Mouse (Mus musculus): ENCODE data around the gene Atxn1l. TPM values are rescaled to one million over a fixed set of nuclear protein-coding genes. Genes with fewer than 3 reads are reported as not detected.

Atxn1l gene
- total RNA-seq, 2 experiments from 2014 or later = 57.5 to 61.5 TPM

DNA sequence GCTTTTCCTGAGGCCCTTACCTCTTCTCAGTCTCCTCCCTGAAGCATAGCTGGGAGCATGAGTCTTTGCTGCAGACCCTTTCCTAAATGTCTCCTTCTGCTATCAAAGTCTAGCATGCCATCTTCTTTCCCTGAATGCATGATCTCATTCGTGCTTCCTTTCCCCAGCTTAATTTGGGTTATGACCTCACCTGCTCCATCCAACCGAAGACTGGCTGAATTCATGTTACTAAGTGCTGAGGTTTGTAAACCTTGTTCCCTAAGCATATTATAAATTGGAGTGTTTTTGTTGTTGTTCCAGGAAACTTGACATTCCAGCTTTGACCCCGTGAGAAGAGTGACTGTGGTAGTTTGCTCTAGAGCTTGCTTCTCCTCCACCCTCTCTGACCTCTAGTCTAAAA, 3.5 kb downstream of the Atxn1l start:
- no peak for DNase-seq (ENCODE audit: low spot score in 2 of 2)

DNA sequence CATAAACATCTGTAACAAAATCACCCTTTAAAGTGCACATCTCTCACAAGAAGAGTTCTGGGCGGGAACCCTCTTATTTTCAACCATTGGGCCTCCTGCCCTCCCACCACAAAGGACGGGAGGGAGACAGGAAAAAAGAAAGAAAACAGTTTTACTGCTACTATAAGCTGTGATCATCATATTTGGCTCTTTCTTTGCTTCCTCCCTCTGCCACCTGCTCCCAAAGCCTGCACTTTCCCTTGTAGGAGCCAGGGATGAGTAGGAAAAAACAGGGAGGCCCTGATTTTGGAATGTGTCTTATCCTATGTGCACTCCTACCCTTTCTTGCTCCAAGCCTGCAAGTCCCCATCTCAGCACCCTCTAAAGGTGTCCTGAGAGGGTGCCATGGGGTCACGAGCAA, 6.5 kb downstream of the Atxn1l start:
- no peak for DNase-seq (ENCODE audit: low spot score in 2 of 2)

DNA sequence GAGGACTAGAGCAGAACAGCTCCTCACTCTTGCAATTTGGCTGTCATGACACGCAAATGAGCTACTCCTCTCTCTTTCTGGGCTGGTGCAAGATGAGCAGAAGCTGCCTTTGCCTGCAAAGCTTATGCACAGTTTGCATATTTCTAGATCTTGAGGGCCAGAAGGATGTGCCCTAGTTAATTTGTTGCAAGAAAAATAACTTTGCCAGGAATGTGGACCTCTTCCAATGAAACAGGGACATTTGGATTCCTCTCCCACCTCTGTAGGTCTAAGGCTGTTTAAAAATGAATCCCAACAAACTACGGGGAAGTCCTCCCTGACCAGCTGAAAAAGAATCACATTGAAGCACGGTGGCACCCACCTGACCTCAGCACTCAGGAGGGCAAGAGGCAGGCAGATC, 12.4 kb downstream of the Atxn1l start:
- no peak for DNase-seq (ENCODE audit: low spot score in 2 of 2)

DNA sequence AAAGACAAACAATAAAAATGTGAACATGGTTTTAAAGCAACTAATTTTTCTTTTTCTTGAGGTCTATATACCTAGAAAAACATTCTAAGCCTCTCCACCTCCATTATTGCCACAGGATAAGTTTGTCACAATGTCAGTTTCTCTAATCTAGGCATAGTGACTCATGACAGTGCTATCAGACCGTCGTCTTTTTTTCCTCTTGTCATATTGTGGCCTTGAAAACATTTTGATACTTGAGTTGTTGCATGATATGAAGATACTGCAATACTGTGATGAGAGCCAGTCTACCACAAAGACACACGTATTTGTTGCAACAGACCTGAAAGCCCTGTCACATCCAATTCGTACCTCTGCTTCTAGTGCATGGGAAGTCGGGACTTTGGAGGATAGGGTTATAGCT, 22.6 kb downstream of the Atxn1l start:
- DNase-seq (ENCODE audit: low spot score in 2 of 2) = no peak

DNA sequence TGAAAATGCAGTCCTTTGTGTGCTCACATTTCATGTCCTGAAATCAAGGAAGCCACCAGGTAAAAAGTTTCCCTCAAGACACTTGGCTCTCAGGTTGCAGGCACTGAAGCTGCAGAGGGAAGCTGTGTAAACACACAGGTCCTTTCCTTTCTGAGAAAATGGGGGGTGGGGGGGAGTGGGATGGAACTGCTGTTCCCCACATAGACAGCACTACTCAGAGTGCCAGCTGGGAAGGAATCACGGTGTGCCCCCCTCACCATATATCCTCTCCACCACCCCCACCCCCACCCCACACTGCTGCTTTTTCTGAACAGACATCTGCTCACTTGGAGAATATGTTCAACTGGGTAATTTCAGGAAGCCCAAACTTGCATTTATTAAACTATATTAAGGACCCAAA, 25.0 kb downstream of the Atxn1l start:
- DNase-seq (ENCODE audit: low spot score in 2 of 2) = no peak

DNA sequence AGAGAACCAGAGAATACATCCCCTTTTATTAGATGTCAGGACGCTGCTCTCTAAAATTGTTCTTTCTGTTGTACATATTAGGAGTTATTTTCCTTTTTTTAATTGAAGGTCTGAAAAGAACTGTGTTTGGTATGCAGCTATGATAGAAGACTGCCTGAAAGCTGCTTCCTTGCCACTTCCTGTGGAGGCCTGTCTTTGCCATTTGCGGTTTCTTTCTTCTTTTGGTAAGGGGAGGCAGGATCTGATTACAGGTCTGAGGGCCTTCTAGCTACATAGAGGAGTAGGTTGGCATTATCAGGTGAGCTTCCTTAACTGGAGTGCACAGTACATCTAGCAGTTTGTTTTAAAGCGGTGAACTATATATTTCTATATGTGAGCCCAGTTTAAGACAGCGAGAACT, 29.6 kb downstream of the Atxn1l start:
- DNase-seq (ENCODE audit: low spot score in 2 of 2) = no peak

DNA sequence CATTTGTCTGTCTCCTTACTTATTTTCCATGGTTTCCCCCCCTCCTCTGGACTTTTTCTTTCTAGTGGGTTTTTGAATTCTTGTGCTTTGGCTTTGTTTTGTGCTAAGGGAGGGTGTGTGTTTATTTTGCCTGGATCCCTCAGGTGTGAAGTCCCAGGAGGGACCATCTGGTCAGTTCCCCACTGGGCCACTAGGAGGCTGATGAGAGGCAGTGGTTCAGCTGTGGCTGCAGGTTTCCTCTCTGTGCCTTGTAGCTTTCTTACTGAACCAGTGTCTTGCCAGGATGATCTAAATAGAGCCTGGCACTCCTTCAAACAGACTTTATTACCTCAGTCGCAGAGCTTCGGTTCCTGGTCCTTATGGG, 30.7 kb downstream of the Atxn1l start:
- DNase-seq (ENCODE audit: low spot score in 2 of 2) = peak; percentile 27 to 60

DNA sequence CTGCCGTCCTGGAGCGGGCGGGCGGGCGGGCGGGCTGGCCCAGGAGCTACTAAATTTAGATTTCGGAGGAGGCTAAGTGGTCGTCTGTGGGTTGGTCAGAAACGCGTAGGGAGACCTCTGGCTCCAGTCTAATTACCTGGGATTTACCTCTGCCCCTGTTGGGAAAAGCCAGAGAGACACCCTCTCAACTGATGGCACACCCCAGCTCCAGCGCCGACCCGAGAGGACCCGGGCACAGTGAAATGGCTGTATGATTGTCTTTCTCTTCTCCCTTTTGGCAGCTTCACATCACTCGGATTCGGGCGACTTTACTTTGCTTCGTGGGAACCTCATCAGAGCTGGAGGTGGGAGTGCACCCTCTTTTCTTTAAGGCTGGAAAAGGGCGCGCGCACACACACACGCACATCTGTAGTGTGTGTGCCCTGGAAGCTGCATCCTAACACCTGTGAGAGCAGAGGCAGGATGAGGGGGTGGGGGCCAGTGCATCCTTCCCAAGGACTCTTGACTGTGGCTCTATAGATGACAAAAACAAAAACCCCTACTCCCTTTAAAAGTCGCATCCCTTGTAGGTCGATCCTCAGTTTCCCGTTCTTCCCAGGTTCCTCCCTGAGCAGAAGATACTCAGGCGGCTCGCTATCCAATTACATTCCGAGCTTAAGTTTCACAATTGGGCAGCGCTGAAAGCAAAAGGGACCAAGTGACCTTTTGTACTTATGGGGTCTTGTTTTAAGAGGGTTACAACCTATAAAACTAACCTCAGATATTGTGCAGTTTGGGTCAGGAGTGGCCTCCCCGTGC, 31.3 kb downstream of the Atxn1l start:
- DNase-seq (ENCODE audit: low spot score in 2 of 2) = no peak

DNA sequence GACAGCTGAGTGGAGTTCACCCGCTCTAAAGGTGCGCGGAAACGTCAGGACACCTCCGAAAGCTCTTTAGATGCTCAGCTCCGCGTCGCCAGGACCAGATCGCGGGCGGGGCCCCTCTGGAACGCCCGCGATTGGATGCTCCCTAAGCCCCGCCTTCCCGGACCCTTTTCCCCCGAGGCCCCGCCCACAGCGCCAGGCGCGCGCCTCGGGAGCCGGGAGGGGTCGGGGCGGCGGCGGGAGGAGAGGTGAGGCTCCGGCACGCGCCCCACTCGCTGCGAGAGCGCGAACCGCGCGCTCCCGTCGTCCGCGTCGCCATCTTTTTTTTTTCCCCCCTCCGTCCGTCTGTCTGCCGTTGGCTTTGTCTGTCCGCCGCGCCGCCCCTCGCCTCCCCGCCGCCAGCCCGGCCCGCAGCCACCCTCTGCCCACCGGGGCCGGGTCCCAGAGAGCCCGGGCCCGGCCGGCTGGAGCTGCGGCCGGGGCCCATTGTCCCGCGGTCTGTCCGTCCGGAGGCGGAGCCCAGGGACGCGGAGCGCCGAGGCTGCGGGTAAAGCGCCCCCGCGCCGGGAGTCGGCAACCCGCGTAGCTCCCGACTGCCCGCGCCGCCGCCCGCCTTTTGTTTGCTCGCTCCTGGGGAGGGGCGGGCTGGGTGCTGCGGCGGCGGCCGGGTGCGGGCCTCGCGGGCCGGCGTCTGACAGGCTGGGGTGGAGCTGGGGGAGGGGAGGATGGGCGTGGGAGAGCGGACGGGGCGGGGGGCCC, 32.0 kb downstream of the Atxn1l start, which contains the start of gene Zfp821:
TSS of gene Zfp821 (plus strand) at position 227 of the 756 bp plus-strand sequence.
- peak; percentile 75 to 85 for DNase-seq (ENCODE audit: low spot score in 2 of 2)

DNA sequence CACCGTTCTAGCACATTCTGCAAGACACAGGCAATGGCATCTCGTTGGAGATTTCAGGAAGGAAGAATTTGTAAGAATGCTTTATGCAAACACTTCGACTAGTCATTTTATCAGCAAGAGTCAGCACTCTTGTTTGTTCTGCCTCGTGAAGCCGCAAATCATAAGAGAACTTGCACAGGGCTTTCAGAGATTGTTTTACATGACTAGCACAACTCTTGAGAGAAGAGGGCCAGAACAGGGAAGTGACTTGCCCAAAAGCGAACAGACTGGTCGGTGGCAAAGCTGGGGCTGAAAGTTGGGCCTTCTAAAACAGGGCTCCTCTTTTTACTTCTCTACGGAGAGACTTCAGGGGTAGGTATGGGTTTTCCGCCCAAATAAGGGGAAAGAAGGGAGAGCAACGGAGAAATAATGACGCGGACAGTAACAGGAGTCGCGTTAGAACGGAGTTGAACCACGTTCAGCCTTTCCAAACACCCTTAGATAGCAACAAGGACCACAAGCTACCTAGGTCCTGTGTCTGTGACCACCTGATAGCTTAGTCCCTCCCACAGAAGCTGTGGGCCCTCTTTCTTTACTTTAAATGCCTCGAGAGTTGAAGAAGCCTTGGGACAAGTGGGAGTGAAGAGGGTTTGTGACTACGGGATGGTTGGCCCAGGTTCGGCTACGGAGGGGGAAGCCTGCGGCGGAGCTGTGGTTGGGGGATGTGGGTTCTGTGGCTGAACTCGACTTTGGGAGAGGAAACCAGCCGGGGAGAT, 32.8 kb downstream of the Atxn1l start:
- DNase-seq (ENCODE audit: low spot score in 2 of 2) = no peak

DNA sequence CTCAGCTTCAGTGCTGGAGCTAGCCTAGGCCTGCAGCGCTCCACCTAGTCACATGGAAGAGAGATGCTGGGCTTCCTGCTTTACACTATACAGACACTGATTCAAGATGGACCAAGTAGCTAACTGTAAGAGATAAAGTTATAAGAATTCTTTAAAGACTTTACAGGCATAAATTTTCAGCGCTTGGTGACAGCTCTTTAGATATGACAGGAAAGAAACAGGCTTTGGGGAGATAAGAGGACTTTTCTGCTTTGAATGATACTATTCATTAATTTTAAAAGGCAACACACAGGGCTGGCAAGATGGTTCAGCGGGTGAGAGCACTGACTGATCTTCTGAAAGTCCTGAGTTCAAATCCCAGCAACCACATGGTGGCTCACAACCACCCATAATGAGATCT, 39.1 kb downstream of the Atxn1l start:
- DNase-seq (ENCODE audit: low spot score in 2 of 2) = no peak

DNA sequence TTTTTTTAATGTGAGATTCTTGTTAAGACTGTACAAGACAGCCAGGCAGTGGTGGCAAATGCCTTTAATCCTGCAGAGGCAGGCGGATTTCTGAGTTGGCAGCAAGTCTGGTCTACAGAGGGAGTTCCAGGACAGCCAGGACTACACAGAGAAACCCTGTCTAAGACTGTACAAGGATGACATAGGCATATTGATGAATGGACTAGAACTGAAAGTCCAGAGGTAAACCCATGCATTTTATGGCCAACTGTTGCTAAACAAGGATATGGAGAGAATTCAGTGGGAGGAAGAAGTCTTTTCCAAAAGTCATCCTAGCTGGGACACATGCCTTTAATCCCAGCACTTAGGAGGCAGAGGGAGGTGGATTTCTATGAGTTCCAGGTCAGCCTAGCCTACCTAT, 39.8 kb downstream of the Atxn1l start:
- no peak for DNase-seq (ENCODE audit: low spot score in 2 of 2)

DNA sequence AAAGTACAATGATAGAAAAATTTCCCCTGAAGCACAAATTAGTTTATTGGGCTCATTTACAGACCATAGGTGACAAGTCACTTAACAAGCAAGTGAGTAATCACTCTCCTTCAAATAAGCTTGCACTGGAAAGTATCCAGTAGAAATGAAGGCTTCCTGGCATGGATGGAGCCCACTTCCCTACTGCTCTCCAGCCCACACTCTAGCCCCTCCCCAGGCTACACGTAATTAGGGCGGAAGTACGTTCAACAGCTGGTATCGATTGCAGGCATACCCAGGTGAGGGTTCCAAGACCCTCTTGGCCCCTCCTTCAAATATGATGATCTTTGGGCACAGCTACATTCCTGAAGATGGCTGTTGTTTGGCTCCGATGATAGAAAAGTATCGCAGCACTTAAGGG, 43.4 kb downstream of the Atxn1l start:
- no peak for DNase-seq (ENCODE audit: low spot score in 2 of 2)

DNA sequence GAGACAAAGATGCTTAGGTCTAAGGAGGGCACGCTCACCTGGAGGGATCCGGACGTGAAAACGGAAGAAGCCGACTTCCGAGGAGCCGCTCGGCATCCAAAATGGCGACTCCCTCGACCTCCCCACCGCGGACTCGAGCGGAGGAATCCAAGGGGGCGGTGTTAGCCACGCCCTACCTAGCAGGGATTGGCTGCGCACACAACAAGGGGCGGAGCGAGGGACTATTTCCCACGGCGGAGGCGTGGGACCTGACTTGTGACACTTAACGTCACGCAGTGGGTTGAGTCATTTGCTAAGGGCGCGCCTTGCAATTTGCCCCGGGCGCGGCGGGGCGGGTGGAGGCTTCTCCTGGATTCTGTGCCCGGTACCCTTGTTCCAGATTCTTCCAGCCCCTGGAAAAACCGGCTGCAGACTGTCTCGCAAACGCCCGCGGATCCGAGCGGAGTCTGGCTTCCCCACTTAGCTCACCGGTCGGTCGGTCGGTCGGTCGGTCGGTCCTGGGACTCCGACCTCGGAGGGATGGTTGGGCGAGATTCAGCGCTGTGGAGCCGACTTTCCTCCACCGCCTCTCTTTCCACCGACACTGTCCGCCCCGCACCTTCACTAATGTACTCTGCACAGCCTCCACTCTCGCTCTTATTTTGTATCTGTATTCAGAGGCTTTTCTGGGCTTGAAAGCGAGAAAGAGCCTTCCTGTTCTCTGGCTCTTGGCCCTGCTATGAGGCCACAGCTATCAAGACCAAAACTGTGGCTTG, 44.2 kb downstream of the Atxn1l start, which contains the start of gene Ist1:
TSS of gene Ist1 (minus strand) at position 115 of the 755 bp plus-strand sequence.
- DNase-seq (ENCODE audit: low spot score in 2 of 2) = peak; percentile 95 to 97

DNA sequence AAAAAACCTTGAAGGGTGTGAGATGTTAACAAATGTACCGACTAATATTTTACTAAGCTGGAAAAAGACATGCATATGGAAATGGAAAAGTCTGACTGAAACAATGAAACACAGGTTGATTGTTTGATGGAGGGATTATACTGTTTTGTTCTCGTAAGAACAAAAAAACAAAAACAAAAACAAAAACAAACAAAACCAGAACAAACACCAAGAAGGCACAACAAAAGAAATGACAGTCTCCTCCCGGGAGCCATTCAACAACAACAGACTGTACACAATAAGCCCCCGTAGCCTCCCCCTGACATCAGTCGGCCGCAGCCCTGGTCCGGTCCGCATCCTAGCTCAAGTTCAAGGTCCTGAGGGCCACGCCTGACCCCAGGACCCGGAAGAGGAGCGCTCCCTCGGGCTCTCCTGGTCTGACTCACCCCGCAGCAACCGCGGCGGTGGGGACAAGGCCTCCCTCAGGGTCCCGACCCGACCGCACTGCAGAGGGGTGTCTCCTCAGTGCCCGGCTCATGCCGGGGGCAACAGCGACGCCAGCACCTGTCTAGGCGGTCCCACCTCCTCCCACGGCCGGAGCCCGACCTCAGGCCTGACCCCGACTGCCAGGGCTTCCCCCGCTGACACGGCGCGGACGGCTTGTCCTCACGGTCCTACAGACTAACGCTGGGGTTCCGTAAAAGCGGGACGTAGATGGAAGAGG, 44.9 kb downstream of the Atxn1l start:
- no peak for DNase-seq (ENCODE audit: low spot score in 2 of 2)

DNA sequence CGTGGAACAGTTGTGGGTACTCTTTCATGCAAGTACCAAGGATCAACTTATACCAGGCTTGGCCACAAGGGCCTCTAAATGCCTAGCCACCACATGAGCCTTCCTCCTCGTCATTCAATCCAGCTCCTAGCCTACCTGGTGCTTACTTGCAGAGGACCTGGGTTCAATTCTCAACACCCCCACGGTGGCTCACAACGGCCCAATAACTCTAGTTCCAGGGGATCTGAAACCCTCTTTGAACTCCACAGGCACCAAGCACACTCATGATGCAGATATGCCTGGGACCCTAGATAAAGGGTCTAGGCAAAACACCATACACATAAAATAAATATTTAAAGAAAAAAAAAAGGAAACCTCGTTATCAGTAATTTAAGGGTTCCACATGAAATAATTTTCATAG, 45.8 kb downstream of the Atxn1l start:
- no peak for DNase-seq (ENCODE audit: low spot score in 2 of 2)

DNA sequence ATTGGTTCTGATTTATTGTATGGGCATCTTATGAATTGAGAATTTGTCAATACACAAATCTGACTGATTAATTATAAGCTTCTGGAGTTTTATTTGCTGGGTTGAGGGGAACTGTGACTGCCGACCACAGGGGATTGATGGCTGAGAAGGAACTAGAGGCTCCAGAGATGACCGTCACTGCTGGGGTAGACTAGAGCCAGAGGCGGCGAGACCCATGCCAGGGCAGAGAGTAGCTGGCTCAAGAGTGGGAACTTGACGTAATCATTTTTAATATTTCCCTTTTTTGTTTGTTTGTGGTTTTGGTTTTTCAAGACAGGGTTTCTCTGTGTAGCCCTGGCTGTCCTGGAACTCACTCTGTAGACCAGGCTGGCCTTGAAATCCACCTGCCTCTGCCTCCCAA, 50.3 kb downstream of the Atxn1l start:
- DNase-seq (ENCODE audit: low spot score in 2 of 2) = no peak

DNA sequence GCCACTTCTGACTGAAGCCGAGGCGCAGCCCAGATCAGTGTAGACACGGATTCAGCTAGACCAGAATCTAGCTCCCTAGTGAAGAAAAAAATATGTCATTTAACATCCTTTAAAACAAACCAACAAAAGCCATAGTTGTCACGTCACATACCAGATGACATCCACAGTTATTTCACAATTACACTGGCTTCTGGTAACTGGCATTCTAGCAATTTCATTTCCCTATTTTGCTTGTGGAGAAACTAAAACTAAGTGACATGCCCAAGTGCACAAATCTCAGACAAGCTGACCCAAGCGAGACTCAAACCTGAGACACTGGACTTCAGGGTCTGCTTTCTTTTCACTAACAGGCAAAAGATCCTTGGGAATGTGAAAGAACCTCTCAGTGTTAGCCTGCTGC, 55.4 kb downstream of the Atxn1l start:
- DNase-seq (ENCODE audit: low spot score in 2 of 2) = no peak

DNA sequence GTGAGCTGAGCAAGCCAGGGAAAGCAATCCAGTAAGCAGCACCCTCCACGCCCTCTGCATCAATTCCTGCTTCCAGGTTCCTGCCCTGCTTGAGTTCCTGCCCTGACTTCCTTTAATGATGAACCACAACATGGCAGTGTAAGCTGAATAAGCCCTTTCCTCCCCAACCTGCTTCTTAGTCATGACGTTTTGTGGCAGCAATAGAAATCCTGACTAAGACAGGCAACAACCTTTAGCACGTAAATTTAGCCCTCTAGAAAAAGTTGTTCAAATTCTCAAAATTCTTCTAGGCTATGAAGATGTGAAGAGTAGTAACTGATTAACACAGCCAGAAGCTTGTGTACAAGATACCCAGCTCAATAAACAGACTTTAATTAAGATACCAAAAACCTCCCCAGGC, 56.0 kb downstream of the Atxn1l start:
- DNase-seq (ENCODE audit: low spot score in 2 of 2) = no peak
